Mouse (Mus musculus): ENCODE data around the gene Spata32.

GRCm38 (mm10) chr11:103221437-103221836 is 3.2 kb upstream of the Spata32 start:
- no peak for TF ChIP-seq EP300 (IDR thresholded peaks at IDR 0.05; ENCODE audit: insufficient read depth, low read depth, low read length)
- TF ChIP-seq CTCF (IDR thresholded peaks at IDR 0.05; ENCODE audit: low read depth, low read length), result no peak
- no peak for TF ChIP-seq POLR2A (IDR thresholded peaks at IDR 0.05; ENCODE audit: insufficient read depth, low read length)
